Mouse (Mus musculus) thymus, adult 2 months (tissue): ENCODE measurements around the gene Fscn1.

ENCODE experiments used
- CTCF ChIP-seq: fragments of 200-500 bp; IDR thresholded peaks from 2 replicates; pipeline ENCODE4 v1.5.1; 2012; ENCODE audit warnings: mild to moderate bottlenecking, control low read depth, low read length, moderate library complexity, borderline replicate concordance; ENCODE audit not compliant: control insufficient read depth, poor library complexity, insufficient read depth; ENCODE audit errors: extremely low read depth
- POLR2A ChIP-seq: fragments of 200-500 bp; IDR thresholded peaks from 2 replicates; pipeline ENCODE4 v1.6.1; 2012; ENCODE audit warnings: mild to moderate bottlenecking, low read length, control low read depth, moderate library complexity; ENCODE audit not compliant: control insufficient read depth, poor library complexity, insufficient read depth; ENCODE audit errors: extremely low read depth

- TF ChIP-seq CTCF (no peak), POLR2A (no peak)
Measured at GRCm38 (mm10) chr5:142950405-142950804, 9.7 kb upstream of the Fscn1 start.
